Mouse (Mus musculus): ENCODE data around the gene Heatr9. TPM values are rescaled to one million over a fixed set of nuclear protein-coding genes. Genes with fewer than 3 reads are reported as not detected.

Gene Heatr9
- total and polyA plus RNA-seq, 3 experiments, result not detected

DNA sequence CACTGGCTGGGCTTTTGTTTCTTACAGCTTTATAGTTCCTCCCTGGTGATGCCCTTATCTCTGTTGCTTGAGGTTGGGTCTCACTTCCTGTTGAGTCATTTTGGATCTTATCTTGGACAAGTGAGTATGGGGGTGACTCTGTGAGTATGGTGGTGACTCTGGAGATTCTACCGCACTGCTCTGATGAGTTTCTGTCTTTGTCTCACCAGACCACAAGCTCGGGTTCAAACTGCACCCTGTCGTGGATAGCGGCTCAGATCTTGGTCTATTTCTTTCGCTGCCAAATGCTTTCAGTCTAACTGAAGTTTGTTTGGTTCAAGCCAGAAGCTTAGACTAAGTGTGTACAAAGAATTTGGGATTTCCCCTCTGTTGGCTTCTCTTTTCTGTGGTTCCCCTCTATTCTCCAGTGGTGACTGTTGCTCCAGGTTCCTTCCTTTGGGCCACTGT lies 28.2 kb upstream of the Heatr9 start (continued):
- TF ChIP-seq ZKSCAN1 (IDR thresholded peaks at IDR 0.05; ENCODE audit: borderline replicate concordance, low read depth, low read length) (no peak), ETS1 (conservative IDR thresholded peaks at IDR 0.05; ENCODE audit: low read depth, low read length) (peak; percentile 88), USF2 (conservative IDR thresholded peaks at IDR 0.05; ENCODE audit: low read depth, low read length) (no peak), JUN (IDR thresholded peaks at IDR 0.05; ENCODE audit: insufficient read depth, low read depth, low read length) (peak; percentile 68), BHLHE40 (IDR thresholded peaks at IDR 0.05; ENCODE audit: low read depth, low read length) (peak; percentile 87)

DNA sequence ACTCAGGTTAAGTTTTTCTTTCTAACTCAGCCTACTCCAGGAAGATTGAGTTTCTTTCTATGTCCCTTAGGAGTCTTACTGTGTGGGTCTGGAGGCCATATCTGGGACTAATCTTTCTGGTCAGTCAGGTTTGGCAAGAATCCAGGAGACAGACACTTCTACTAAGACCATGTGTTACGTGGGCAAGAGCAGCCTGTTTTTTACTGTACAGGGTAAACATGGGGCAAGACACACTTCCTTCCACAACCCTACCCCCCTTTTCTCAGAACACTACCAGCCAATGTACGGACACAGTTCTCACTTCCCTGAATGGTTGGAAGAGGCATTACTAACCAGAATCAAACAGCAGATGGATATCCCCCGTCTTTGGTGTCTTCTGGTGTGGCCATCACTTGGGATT lies 22.2 kb upstream of the Heatr9 start:
- DNase-seq (ENCODE audit: extremely low read depth), result no peak
- no peaks in the 10 kb centered on the region for H3K27me3 ChIP-seq (replicated peaks)
- TF ChIP-seq PAX5 (IDR thresholded peaks at IDR 0.05; ENCODE audit: low read length) (no peak), JUN (IDR thresholded peaks at IDR 0.05; ENCODE audit: insufficient read depth, low read depth, low read length) (no peak), TBP (conservative IDR thresholded peaks at IDR 0.05; ENCODE audit: low read depth, low read length) (no peak), SMC3 (IDR thresholded peaks at IDR 0.05; ENCODE audit: low read depth, low read length) (no peak), E2F4 (IDR thresholded peaks at IDR 0.05; ENCODE audit: insufficient replicate concordance, low read depth, low read length) (no peak), KAT2A (IDR thresholded peaks at IDR 0.05; ENCODE audit: insufficient replicate concordance, low read length) (no peak), MAZ (IDR thresholded peaks at IDR 0.05; ENCODE audit: low read depth, low read length) (no peak), ZC3H11A (IDR thresholded peaks at IDR 0.05; ENCODE audit: low read depth, low read length) (no peak), RAD21 (IDR thresholded peaks at IDR 0.05; ENCODE audit: low read depth, low read length) (no peak), POLR2A (IDR thresholded peaks at IDR 0.05; ENCODE audit: low read depth, low read length) (no peak), IRF4 (IDR thresholded peaks at IDR 0.05; ENCODE audit: low read depth, low read length) (peak; percentile 60), BHLHE40 (IDR thresholded peaks at IDR 0.05; ENCODE audit: low read depth, low read length) (0 out of 2 replicates have a peak, but pooled peaks have one; percentile 6), ETS1 (conservative IDR thresholded peaks at IDR 0.05; ENCODE audit: low read depth, low read length) (no peak), POLR2AphosphoS2 (IDR thresholded peaks at IDR 0.05; ENCODE audit: low read depth, low read length) (no peak), CHD2 (IDR thresholded peaks at IDR 0.05; ENCODE audit: low read length) (no peak), GABPA (IDR thresholded peaks at IDR 0.05; ENCODE audit: insufficient replicate concordance, low read depth, low read length) (no peak), ZMIZ1 (IDR thresholded peaks at IDR 0.05; ENCODE audit: low read depth, low read length) (no peak), CTCF (conservative IDR thresholded peaks at IDR 0.05 in 1 of 2, IDR thresholded peaks at IDR 0.05 in 1 of 2; ENCODE audit: low read depth in 2 of 2, low read length in 2 of 2) (no peak), ZNF384 (IDR thresholded peaks at IDR 0.05; ENCODE audit: low read depth, low read length) (0 out of 2 replicates have a peak, but pooled peaks have one; percentile 0), SIN3A (IDR thresholded peaks at IDR 0.05; ENCODE audit: low read length) (no peak), RCOR1 (conservative IDR thresholded peaks at IDR 0.05; ENCODE audit: low read depth, low read length) (no peak), NRF1 (IDR thresholded peaks at IDR 0.05; ENCODE audit: low read depth, low read length) (no peak), MAFK (IDR thresholded peaks at IDR 0.05; ENCODE audit: insufficient replicate concordance, low read length) (no peak), MAX (IDR thresholded peaks at IDR 0.05; ENCODE audit: low read length) (no peak), JUND (conservative IDR thresholded peaks at IDR 0.05; ENCODE audit: low read depth, low read length) (no peak), MEF2A (IDR thresholded peaks at IDR 0.05; ENCODE audit: borderline replicate concordance, low read depth, low read length) (no peak), MYC (IDR thresholded peaks at IDR 0.05; ENCODE audit: low read depth, low read length) (0 out of 2 replicates have a peak, but pooled peaks have one; percentile 51), CHD1 (IDR thresholded peaks at IDR 0.05; ENCODE audit: low read depth, low read length) (no peak)
- dilution Hi-C loops (cut with MboI; ENCODE audit: extremely low pct_ligation_motif_present, extremely low pct_unique_long_range_greater_than_20kb, low sequenced_read_pairs) (no loop called here), in situ Hi-C loops (cut with MboI; ENCODE audit: low pct_ligation_motif_present, low pct_unique_long_range_greater_than_20kb, low sequenced_read_pairs) (no loop called here)
- no peak overlapping the region for H3K27ac ChIP-seq (ENCODE audit: insufficient read depth, low read depth)
- peaks cover 12 to 40% of the 10 kb centered on the region in 2 experiments for H3K4me1 ChIP-seq (ENCODE audit: control insufficient read depth in 1 of 2, insufficient read depth in 2 of 2)
- peak overlapping the region; percentile 2; the same call in 1 of the 2 replicates for H3K4me2 ChIP-seq (ENCODE audit: insufficient read depth, low read depth, poor library complexity, severe bottlenecking)
- H3K9me3 ChIP-seq (replicated peaks; ENCODE audit: low read length), result peaks cover 6% of the 10 kb centered on the region
- H3K9ac ChIP-seq (ENCODE audit: insufficient read depth, low read depth), result no peak overlapping the region
- peaks cover 0 to 8% of the 10 kb centered on the region in 2 experiments for H3K36me3 ChIP-seq (replicated peaks in 1 of 2; ENCODE audit: control insufficient read depth in 1 of 2, insufficient read depth in 1 of 2, low read length in 1 of 2)
- no peak overlapping the region for H3K4me3 ChIP-seq (replicated peaks in 1 of 3; ENCODE audit: low read depth in 2 of 3, low read length in 2 of 3, poor library complexity in 1 of 3)
- H3K79me2 ChIP-seq (replicated peaks; ENCODE audit: control insufficient read depth, extremely low read depth, insufficient read depth, poor library complexity, severe bottlenecking), result no peaks in the 10 kb centered on the region

Data from CH12.LX (cell line).